Mouse (Mus musculus): Measurements from ENCODE around the gene Gm13287. TPM values are rescaled to one million over a fixed set of nuclear protein-coding genes. Genes with fewer than 3 reads are reported as not detected.
"Not testable (repeated sequence)": the region's sequence is repeated elsewhere in the genome, so short reads cannot be mapped to it uniquely, and the experiment has no call there.

Gm13287 gene
- polyA plus RNA-seq, 1 experiment from 2014 or later = not detected

- not testable (repeated sequence) for H3K36me3 ChIP-seq (ENCODE audit: control insufficient read depth, insufficient read depth, low read length); H3K27ac ChIP-seq (ENCODE audit: low read length); H3K9ac ChIP-seq (ENCODE audit: low read depth, low read length); H3K9me3 ChIP-seq (ENCODE audit: control insufficient read depth, low read length); ATAC-seq; H3K27me3 ChIP-seq (replicated peaks; ENCODE audit: control insufficient read depth, insufficient read depth, low read length); H3K4me3 ChIP-seq (ENCODE audit: low read length); H3K4me2 ChIP-seq (ENCODE audit: low read depth, low read length); H3K4me1 ChIP-seq (ENCODE audit: control insufficient read depth, insufficient read depth, low read length)
Observed at GRCm38 (mm10) chr4:88827116-88827515, 24.1 kb downstream of the Gm13287 start, which contains the start of gene Ifna6. Gene Ifna6, plus strand, starts transcription at chr4:88827416.

GRCm38 (mm10) chr4:88830523-88830922 lies 27.5 kb downstream of the Gm13287 start:
- no peak overlapping the region for H3K4me3 ChIP-seq (ENCODE audit: low read length)
- no peak for ATAC-seq
- no peak overlapping the region for H3K27ac ChIP-seq (ENCODE audit: low read length)
- H3K9ac ChIP-seq (ENCODE audit: low read depth, low read length) = no peak overlapping the region
- H3K9me3 ChIP-seq (ENCODE audit: control insufficient read depth, low read length) = no peaks in the 10 kb centered on the region
- no peaks in the 10 kb centered on the region for H3K36me3 ChIP-seq (ENCODE audit: control insufficient read depth, insufficient read depth, low read length)
- no peaks in the 10 kb centered on the region for H3K27me3 ChIP-seq (replicated peaks; ENCODE audit: control insufficient read depth, insufficient read depth, low read length)
- no peak overlapping the region for H3K4me2 ChIP-seq (ENCODE audit: low read depth, low read length)
- no peaks in the 10 kb centered on the region for H3K4me1 ChIP-seq (ENCODE audit: control insufficient read depth, insufficient read depth, low read length)
- 29% methylated on average over 4 of the region's 4 CpGs for WGBS

- H3K4me2 ChIP-seq (ENCODE audit: low read depth, low read length); H3K9ac ChIP-seq (ENCODE audit: low read depth, low read length); ATAC-seq; H3K9me3 ChIP-seq (ENCODE audit: control insufficient read depth, low read length); H3K4me3 ChIP-seq (ENCODE audit: low read length); H3K27me3 ChIP-seq (replicated peaks; ENCODE audit: control insufficient read depth, insufficient read depth, low read length); H3K4me1 ChIP-seq (ENCODE audit: control insufficient read depth, insufficient read depth, low read length); H3K27ac ChIP-seq (ENCODE audit: low read length); H3K36me3 ChIP-seq (ENCODE audit: control insufficient read depth, insufficient read depth, low read length): not testable (repeated sequence)
- 53% methylated on average over 1 of the region's 1 CpGs for WGBS
Observed at GRCm38 (mm10) chr4:88835225-88835624, 32.2 kb downstream of the Gm13287 start, which contains the start of gene Ifna5. Gene Ifna5, plus strand, starts transcription at chr4:88835525.

GRCm38 (mm10) chr4:88838828-88839227 lies 35.8 kb downstream of the Gm13287 start:
- ATAC-seq = no peak
- Histone ChIP-seq H3K9ac (ENCODE audit: low read depth, low read length) (no peak overlapping the region), H3K9me3 (ENCODE audit: control insufficient read depth, low read length) (no peaks in the 10 kb centered on the region), H3K4me2 (ENCODE audit: low read depth, low read length) (no peak overlapping the region), H3K36me3 (ENCODE audit: control insufficient read depth, insufficient read depth, low read length) (no peaks in the 10 kb centered on the region), H3K4me1 (ENCODE audit: control insufficient read depth, insufficient read depth, low read length) (no peaks in the 10 kb centered on the region), H3K27ac (ENCODE audit: low read length) (no peak overlapping the region), H3K27me3 (replicated peaks; ENCODE audit: control insufficient read depth, insufficient read depth, low read length) (no peaks in the 10 kb centered on the region), H3K4me3 (ENCODE audit: low read length) (no peak overlapping the region)
- WGBS = 47% methylated on average over 3 of the region's 3 CpGs

- Histone ChIP-seq H3K27ac (ENCODE audit: low read length) (no peak overlapping the region), H3K36me3 (ENCODE audit: control insufficient read depth, insufficient read depth, low read length) (no peaks in the 10 kb centered on the region), H3K4me2 (ENCODE audit: low read depth, low read length) (no peak overlapping the region), H3K27me3 (replicated peaks; ENCODE audit: control insufficient read depth, insufficient read depth, low read length) (no peaks in the 10 kb centered on the region), H3K4me1 (ENCODE audit: control insufficient read depth, insufficient read depth, low read length) (no peaks in the 10 kb centered on the region), H3K4me3 (ENCODE audit: low read length) (no peak overlapping the region), H3K9ac (ENCODE audit: low read depth, low read length) (no peak overlapping the region), H3K9me3 (ENCODE audit: control insufficient read depth, low read length) (no peaks in the 10 kb centered on the region)
- 72% methylated on average over 3 of the region's 3 CpGs for WGBS
- ATAC-seq = no peak
Observed at GRCm38 (mm10) chr4:88840058-88840457, 37.0 kb downstream of the Gm13287 start.

GRCm38 (mm10) chr4:88841438-88841911 lies 38.4 kb downstream of the Gm13287 start, which contains the start of gene Ifna4:
Gene Ifna4, plus strand, starts transcription at chr4:88841861.
- no peak within 1 kb of the TSS for H3K4me2 ChIP-seq (ENCODE audit: low read depth, low read length)
- H3K4me3 ChIP-seq (ENCODE audit: low read length) = no peak within 1 kb of the TSS
- no peaks in the 10 kb centered on the region for H3K4me1 ChIP-seq (ENCODE audit: control insufficient read depth, insufficient read depth, low read length)
- H3K9ac ChIP-seq (ENCODE audit: low read depth, low read length) = no peak within 1 kb of the TSS
- ATAC-seq = no peak
- H3K36me3 ChIP-seq (ENCODE audit: control insufficient read depth, insufficient read depth, low read length) = no peaks in the 10 kb centered on the region
- H3K9me3 ChIP-seq (ENCODE audit: control insufficient read depth, low read length) = no peaks in the 10 kb centered on the region
- no peaks in the 10 kb centered on the region for H3K27me3 ChIP-seq (replicated peaks; ENCODE audit: control insufficient read depth, insufficient read depth, low read length)
- WGBS = 62% methylated on average over 2 of the region's 2 CpGs
- no peak within 1 kb of the TSS for H3K27ac ChIP-seq (ENCODE audit: low read length)

GRCm38 (mm10) chr4:88845334-88845733 lies 42.3 kb downstream of the Gm13287 start:
- H3K9ac ChIP-seq (ENCODE audit: low read depth, low read length) = no peak overlapping the region
- H3K27me3 ChIP-seq (replicated peaks; ENCODE audit: control insufficient read depth, insufficient read depth, low read length) = no peaks in the 10 kb centered on the region
- no peaks in the 10 kb centered on the region for H3K36me3 ChIP-seq (ENCODE audit: control insufficient read depth, insufficient read depth, low read length)
- H3K9me3 ChIP-seq (ENCODE audit: control insufficient read depth, low read length) = no peaks in the 10 kb centered on the region
- ATAC-seq = no peak
- no peak overlapping the region for H3K4me2 ChIP-seq (ENCODE audit: low read depth, low read length)
- no peaks in the 10 kb centered on the region for H3K4me1 ChIP-seq (ENCODE audit: control insufficient read depth, insufficient read depth, low read length)
- H3K27ac ChIP-seq (ENCODE audit: low read length) = no peak overlapping the region
- no peak overlapping the region for H3K4me3 ChIP-seq (ENCODE audit: low read length)
- WGBS = 62% methylated on average over 2 of the region's 2 CpGs

GRCm38 (mm10) chr4:88849698-88850097 lies 46.6 kb downstream of the Gm13287 start, which contains the start of gene Ifna1:
Gene Ifna1, plus strand, starts transcription at chr4:88850087.
- Histone ChIP-seq H3K4me1 (ENCODE audit: control insufficient read depth, insufficient read depth, low read length) (no peaks in the 10 kb centered on the region), H3K9me3 (ENCODE audit: control insufficient read depth, low read length) (no peaks in the 10 kb centered on the region), H3K4me2 (ENCODE audit: low read depth, low read length) (no peak within 1 kb of the TSS), H3K36me3 (ENCODE audit: control insufficient read depth, insufficient read depth, low read length) (no peaks in the 10 kb centered on the region), H3K27me3 (replicated peaks; ENCODE audit: control insufficient read depth, insufficient read depth, low read length) (no peaks in the 10 kb centered on the region), H3K9ac (ENCODE audit: low read depth, low read length) (no peak within 1 kb of the TSS), H3K27ac (ENCODE audit: low read length) (no peak within 1 kb of the TSS), H3K4me3 (ENCODE audit: low read length) (no peak within 1 kb of the TSS)
- 79% methylated on average over 1 of the region's 1 CpGs for WGBS
- no peak for ATAC-seq

DNA sequence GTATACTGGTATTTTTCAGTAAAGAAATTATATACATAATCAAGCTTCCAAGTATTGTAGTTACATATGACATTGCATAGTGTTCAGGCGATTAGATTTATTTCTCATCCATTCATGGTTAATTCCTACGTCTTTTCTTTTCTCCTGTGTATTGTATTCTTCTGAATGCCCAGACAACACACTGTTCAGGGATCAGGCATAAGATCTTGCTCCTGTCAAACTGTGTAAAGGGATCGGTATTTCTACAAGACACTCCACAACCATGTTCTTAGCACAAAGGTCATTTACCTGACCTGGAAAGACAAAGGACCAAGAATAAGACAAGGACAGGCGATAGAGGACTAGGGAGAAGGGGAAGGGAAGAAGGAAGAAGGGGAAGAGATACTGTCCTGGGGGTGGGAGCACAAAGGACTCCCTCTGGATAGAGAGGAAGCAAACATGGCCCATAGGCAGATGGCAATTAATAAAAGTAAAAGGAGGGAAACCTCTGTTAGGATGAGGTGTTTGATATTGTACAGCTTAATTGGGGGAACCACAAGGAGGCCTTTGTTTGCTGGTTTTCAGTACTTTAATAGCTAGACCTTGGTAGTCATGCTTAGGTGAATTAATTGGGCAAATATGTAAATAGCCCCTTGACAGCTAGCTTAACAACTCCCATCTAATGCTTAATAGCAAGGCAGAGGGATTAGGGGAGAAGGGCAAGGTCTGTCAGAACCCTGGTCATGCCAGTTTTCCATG lies 48.1 kb downstream of the Gm13287 start:
- Histone ChIP-seq H3K36me3 (ENCODE audit: control insufficient read depth, insufficient read depth, low read length) (no peaks in the 10 kb centered on the region), H3K9ac (ENCODE audit: low read depth, low read length) (no peak overlapping the region), H3K27ac (ENCODE audit: low read length) (no peak overlapping the region), H3K9me3 (ENCODE audit: control insufficient read depth, low read length) (no peaks in the 10 kb centered on the region), H3K4me3 (ENCODE audit: low read length) (no peak overlapping the region), H3K27me3 (replicated peaks; ENCODE audit: control insufficient read depth, insufficient read depth, low read length) (no peaks in the 10 kb centered on the region), H3K4me2 (ENCODE audit: low read depth, low read length) (no peak overlapping the region), H3K4me1 (ENCODE audit: control insufficient read depth, insufficient read depth, low read length) (no peaks in the 10 kb centered on the region)
- no peak for ATAC-seq
- WGBS = 68% methylated on average over 4 of the region's 4 CpGs

All from intestine, embryonic 16.5 days (tissue).